In genomic region chr11:43528683-43529499, GRCm38 (mm10) we compare ENCODE assay signal across 9 mouse cellular contexts. TPM values are rescaled to one million over a fixed set of nuclear protein-coding genes. Genes with fewer than 3 reads are reported as not detected.
DNase-seq lines count a peak whose midpoint lies in the region; ATAC-seq and TF ChIP-seq lines count a peak whose summit lies in the region.
"Had no signal": no experiment of that assay in that cellular context is flagged by ENCODE, and none has a peak within 500 bp of the region (broad histone marks: within the 10 kb centered on the region; RNA-seq: fewer than 3 reads in every experiment).

Gene Ccnjl (plus strand): TSS chr11:43528784.

- no peaks in the 10 kb centered on the region for H3K27me3 ChIP-seq in intestine, embryonic 15.5 days (replicated peaks)
- H3K27me3 ChIP-seq in liver, embryonic 11.5 days (replicated peaks; ENCODE audit: control insufficient read depth, insufficient read depth, low read length): no peaks in the 10 kb centered on the region; the same call in 1 of the 2 replicates
- H3K27me3 ChIP-seq in midbrain, postnatal 0 days (ENCODE audit: insufficient read depth, low read length): no peaks in the 10 kb centered on the region
- H3K27me3 ChIP-seq in stomach, embryonic 14.5 days (ENCODE audit: control insufficient read depth, insufficient read depth, low read length): no peaks in the 10 kb centered on the region

- peak within 1 kb of the TSS; percentile 98 for H3K4me3 ChIP-seq in cortical plate, adult 2 months (ENCODE audit: insufficient read depth, low read length)
- H3K4me3 ChIP-seq in intestine, embryonic 15.5 days (replicated peaks): peak within 1 kb of the TSS; percentile 88
- peak within 1 kb of the TSS; percentile 76 for H3K4me3 ChIP-seq in liver, embryonic 11.5 days (ENCODE audit: low read depth, low read length)
- peak within 1 kb of the TSS; percentile 80 for H3K4me3 ChIP-seq in midbrain, postnatal 0 days (ENCODE audit: low read depth, low read length)
- peak within 1 kb of the TSS; percentile 84 for H3K4me3 ChIP-seq in stomach, embryonic 14.5 days (ENCODE audit: low read depth, low read length)

- TF ChIP-seq CTCF in cortical plate, adult 2 months (IDR thresholded peaks at IDR 0.05; ENCODE audit: extremely low read depth, insufficient read depth, low read length): no peak
- TF ChIP-seq CTCF in midbrain, postnatal 0 days (IDR thresholded peaks at IDR 0.05): peak; percentile 36

- H3K27ac ChIP-seq in cortical plate, adult 2 months (ENCODE audit: insufficient read depth, low read length): peak within 1 kb of the TSS; percentile 83
- peak within 1 kb of the TSS; percentile 85 for H3K27ac ChIP-seq in intestine, embryonic 15.5 days
- peak within 1 kb of the TSS; percentile 49; the same call in 1 of the 2 replicates for H3K27ac ChIP-seq in liver, embryonic 11.5 days (ENCODE audit: low read depth, low read length)
- peak within 1 kb of the TSS; percentile 62; the same call in 1 of the 2 replicates for H3K27ac ChIP-seq in midbrain, postnatal 0 days (ENCODE audit: low read depth, low read length)
- peak within 1 kb of the TSS; percentile 34; the same call in 1 of the 2 replicates for H3K27ac ChIP-seq in stomach, embryonic 14.5 days (ENCODE audit: low read length)
- H3K27ac ChIP-seq: macrophage had no signal

- peak; percentile 6 for DNase-seq in gastrocnemius, adult 18-20 months (ENCODE audit: low spot score)
- DNase-seq in gastrocnemius, adult 8-10 months (ENCODE audit: low spot score in 2 of 2): no peak
- DNase-seq in liver, embryonic 11.5 days (ENCODE audit: low spot score): peak; percentile 72
- DNase-seq in midbrain, postnatal 0 days (ENCODE audit: low spot score): peak; percentile 74

- TF ChIP-seq POLR2A in cortical plate, adult 2 months (IDR thresholded peaks at IDR 0.05; ENCODE audit: extremely low read depth, insufficient read depth, low read length): no peak

- H3K4me1 ChIP-seq in cortical plate, adult 2 months (ENCODE audit: control insufficient read depth, insufficient read depth, low read length): no peaks in the 10 kb centered on the region
- no peaks in the 10 kb centered on the region; the same call in none of the 2 replicates for H3K4me1 ChIP-seq in intestine, embryonic 15.5 days (replicated peaks)
- 0 out of 2 replicates have a peak, but pooled peaks cover 2% of the 10 kb centered on the region for H3K4me1 ChIP-seq in liver, embryonic 11.5 days (replicated peaks; ENCODE audit: control insufficient read depth, insufficient read depth, low read length)
- no peaks in the 10 kb centered on the region for H3K4me1 ChIP-seq in midbrain, postnatal 0 days (ENCODE audit: insufficient read depth, low read length)
- H3K4me1 ChIP-seq in stomach, embryonic 14.5 days (ENCODE audit: control insufficient read depth, insufficient read depth, low read length): peaks cover 7% of the 10 kb centered on the region; the same call in 1 of the 2 replicates

- under 1% methylated on average over 78 of the region's 79 CpGs for WGBS in intestine, embryonic 15.5 days
- under 1% methylated on average over 69 of the region's 79 CpGs for WGBS in liver, embryonic 11.5 days
- WGBS in midbrain, postnatal 0 days: under 1% methylated on average over 67 of the region's 79 CpGs
- WGBS in stomach, embryonic 14.5 days: under 1% methylated on average over 77 of the region's 79 CpGs

- peak within 1 kb of the TSS; percentile 87 for H3K9ac ChIP-seq in intestine, embryonic 15.5 days
- peak within 1 kb of the TSS; percentile 73 for H3K9ac ChIP-seq in liver, embryonic 11.5 days (ENCODE audit: low read depth, low read length)
- peak within 1 kb of the TSS; percentile 61 for H3K9ac ChIP-seq in midbrain, postnatal 0 days (replicated peaks; ENCODE audit: low read length, poor library complexity, severe bottlenecking)
- peak within 1 kb of the TSS; percentile 55 for H3K9ac ChIP-seq in stomach, embryonic 14.5 days (replicated peaks; ENCODE audit: low read depth, low read length)

- peak within 1 kb of the TSS; percentile 86 for H3K4me2 ChIP-seq in intestine, embryonic 15.5 days (replicated peaks)
- peak within 1 kb of the TSS; percentile 91 for H3K4me2 ChIP-seq in liver, embryonic 11.5 days
- H3K4me2 ChIP-seq in midbrain, postnatal 0 days (ENCODE audit: low read depth, low read length, poor library complexity, severe bottlenecking): peak within 1 kb of the TSS; percentile 98
- H3K4me2 ChIP-seq in stomach, embryonic 14.5 days (replicated peaks; ENCODE audit: low read depth, low read length): peak within 1 kb of the TSS; percentile 87

- H3K9me3 ChIP-seq in intestine, embryonic 15.5 days: no peaks in the 10 kb centered on the region
- H3K9me3 ChIP-seq in liver, embryonic 11.5 days (ENCODE audit: control insufficient read depth, low read length): no peaks in the 10 kb centered on the region
- no peaks in the 10 kb centered on the region for H3K9me3 ChIP-seq in midbrain, postnatal 0 days (ENCODE audit: low read length)
- no peaks in the 10 kb centered on the region for H3K9me3 ChIP-seq in stomach, embryonic 14.5 days (ENCODE audit: control insufficient read depth, low read depth, low read length)

- no peaks in the 10 kb centered on the region for H3K36me3 ChIP-seq in intestine, embryonic 15.5 days
- H3K36me3 ChIP-seq in liver, embryonic 11.5 days (ENCODE audit: control insufficient read depth, insufficient read depth, low read length): peaks cover 4% of the 10 kb centered on the region; the same call in 1 of the 2 replicates
- H3K36me3 ChIP-seq in midbrain, postnatal 0 days (ENCODE audit: insufficient read depth, low read length): no peaks in the 10 kb centered on the region
- H3K36me3 ChIP-seq in stomach, embryonic 14.5 days (ENCODE audit: control insufficient read depth, insufficient read depth, low read length): peaks cover 8% of the 10 kb centered on the region

- ATAC-seq in granulocyte monocyte progenitor cell, adult 5-6 weeks (replicated peaks; ENCODE audit: poor library complexity, severe bottlenecking): peak; percentile 64
- peak; percentile 93 for ATAC-seq in intestine, embryonic 15.5 days
- peak; percentile 76 for ATAC-seq in liver, embryonic 11.5 days (replicated peaks; ENCODE audit: low FRiP score)
- ATAC-seq in midbrain, postnatal 0 days (ENCODE audit: low FRiP score): peak; percentile 78
- ATAC-seq in stomach, embryonic 14.5 days (ENCODE audit: insufficient number of reproducible peaks, insufficient read depth, low FRiP score, low read depth): peak; percentile 87

RNA-seq across cellular contexts. Expression of gene Ccnjl, which starts in this region (rescaled TPM):
- total RNA-seq in gastrocnemius, adult 18-20 months (2021): not detected
- under 1 TPM in 1 of 4 experiments, not detected in 3; 0.12 TPM for total RNA-seq in gastrocnemius, adult 8-10 months (2022)
- polyA plus RNA-seq in cortical plate, adult 2 months (2012; rRNA removed): 1.7 and 2.3 TPM in 2 replicates
- 1.9 TPM in 1 of 2 replicates, not detected in the other for total RNA-seq in granulocyte monocyte progenitor cell, adult 5-6 weeks (2014; fragmentation: Nextera tagmentation)
- total RNA-seq in granulocyte monocyte progenitor cell, adult 5-6 weeks (2017): not detected in 2 replicates
- polyA plus RNA-seq in intestine, embryonic 15.5 days (2015; fragmentation: Nextera tagmentation; extraction: Ambion mirVana): 15.9 and 16.6 TPM in 2 replicates
- 11.8 and 12.7 TPM in 2 replicates for polyA plus RNA-seq in liver, embryonic 11.5 days (2014; fragmentation: Nextera tagmentation; extraction: Ambion mirVana)
- 2.2 and 4.4 TPM in 2 replicates for total RNA-seq in midbrain, postnatal 0 days (2014; rRNA removed)
- polyA plus RNA-seq in midbrain, postnatal 0 days (2015; fragmentation: Nextera tagmentation; extraction: Ambion mirVana): 3.1 and 3.2 TPM in 2 replicates
- polyA plus RNA-seq in stomach, embryonic 14.5 days (2014; fragmentation: Nextera tagmentation; extraction: Ambion mirVana): 18.1 and 20.0 TPM in 2 replicates

Comparison
In these comparisons a context has a peak if more than half of its experiments do, and no peak if none do; other contexts are left out.
1. Peak in DNase-seq in gastrocnemius, adult 18-20 months; RNA of the gene not detected or under 1 TPM.
2. DNase-seq: peak in liver, embryonic 11.5 days (single experiment) and midbrain, postnatal 0 days (single experiment); none in gastrocnemius, adult 8-10 months (0 of 2).
3. H3K27ac ChIP-seq: peak in every context shown above with its lines; median percentile 85 in intestine, embryonic 15.5 days; 83 in cortical plate, adult 2 months; 62 in midbrain, postnatal 0 days; 49 in liver, embryonic 11.5 days; 34 in stomach, embryonic 14.5 days.
4. Peak in every context shown above with its lines, with median percentiles within 50 percentile points of each other: H3K4me3 ChIP-seq, ATAC-seq, H3K4me2 ChIP-seq and H3K9ac ChIP-seq.